Mouse (Mus musculus): ENCODE data around the gene Eed.

Eed gene

GRCm38 (mm10) chr7:89908899-89909621 is 71.7 kb downstream of the Eed start:
- no peak for DNase-seq (ENCODE audit: low spot score)

GRCm38 (mm10) chr7:89908421-89908820 is 72.4 kb downstream of the Eed start:
- no peak for DNase-seq (ENCODE audit: low spot score)

- DNase-seq (ENCODE audit: low spot score), result peak; percentile 9
Observed at GRCm38 (mm10) chr7:89907950-89908349, 72.8 kb downstream of the Eed start.

Measured in ovary, adult 18-20 months (tissue).